Mouse (Mus musculus) layer of hippocampus, adult 9-10 months (tissue): ENCODE results near the gene Rsph9.

Source experiments
- DNase-seq: peaks from one replicate; pipeline ENCODE4 v3.0.0; 2022; ENCODE audit warnings: low spot score

The Rsph9 gene

GRCm38 (mm10) chr17:46101906-46102305 lies 42.1 kb downstream of the Rsph9 start:
- no peak for DNase-seq

DNA sequence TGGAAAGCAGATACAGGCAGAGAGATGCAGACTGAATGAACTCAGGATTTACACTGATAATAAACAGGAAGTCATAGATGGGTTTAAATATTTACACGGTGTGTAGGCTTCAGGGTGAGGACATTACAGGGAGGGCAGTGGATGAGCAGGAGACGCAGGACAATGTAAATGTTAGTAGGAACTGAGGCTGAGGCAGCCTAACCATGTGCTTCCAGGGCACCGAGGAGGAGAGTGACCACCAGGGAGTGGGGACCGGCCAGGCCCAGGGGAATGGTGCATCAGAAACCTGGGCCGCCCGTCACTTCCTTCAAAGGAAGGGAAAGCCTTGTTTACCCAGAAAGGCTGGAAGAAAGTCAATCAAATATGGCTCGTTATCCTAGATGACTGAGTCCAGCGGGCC lies 45.5 kb downstream of the Rsph9 start:
- no peak for DNase-seq

DNA sequence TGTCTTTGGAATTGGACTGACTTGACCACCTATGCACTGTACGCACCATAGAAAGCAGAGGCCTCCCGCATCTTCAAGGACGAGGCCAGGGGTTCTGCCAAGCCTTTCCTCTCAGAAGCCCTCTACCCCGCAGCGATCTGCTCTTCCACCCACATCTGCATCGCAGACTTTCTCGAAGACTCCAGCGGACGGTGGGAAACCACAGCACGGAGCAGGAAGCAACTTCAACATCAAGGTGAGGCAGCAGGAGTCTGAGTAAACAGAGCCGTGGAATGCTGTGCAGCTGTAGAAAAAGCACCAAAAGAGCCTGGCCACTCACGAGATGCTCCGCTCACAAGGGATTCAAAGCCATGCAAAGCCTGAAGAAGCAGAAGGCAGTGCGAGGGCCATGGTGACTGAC lies 52.1 kb downstream of the Rsph9 start:
- no peak for DNase-seq

- no peak for DNase-seq
These were observed 52.7 kb downstream of the Rsph9 start for GRCm38 (mm10) chr17:46091351-46091750.

DNA sequence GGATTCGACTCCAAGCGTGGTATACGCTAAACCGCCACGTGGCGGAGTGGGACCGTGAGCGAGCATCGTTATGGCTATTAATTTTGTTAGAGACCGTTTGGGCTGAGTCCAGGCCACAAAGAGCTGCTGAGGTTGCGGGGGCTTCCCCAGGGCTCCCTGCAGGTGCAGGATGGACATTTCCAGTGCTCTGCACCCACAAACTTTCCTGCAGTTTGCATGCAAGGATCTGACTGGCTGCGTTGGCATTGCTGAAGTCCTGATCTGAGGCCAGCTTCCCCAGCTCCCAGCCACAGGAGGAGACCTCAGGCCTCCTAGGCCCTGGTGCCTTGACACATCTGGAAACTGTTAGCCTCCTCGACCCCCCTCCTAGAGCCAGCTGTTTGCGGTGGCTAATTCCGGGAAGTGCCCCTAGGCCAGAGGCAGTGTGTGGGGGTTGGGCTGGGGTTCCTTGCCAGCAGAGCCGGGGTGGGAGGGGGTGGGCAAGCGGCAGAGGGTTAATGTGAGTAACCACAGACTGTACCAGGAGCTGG lies 57.6 kb downstream of the Rsph9 start:
- no peak for DNase-seq

DNA sequence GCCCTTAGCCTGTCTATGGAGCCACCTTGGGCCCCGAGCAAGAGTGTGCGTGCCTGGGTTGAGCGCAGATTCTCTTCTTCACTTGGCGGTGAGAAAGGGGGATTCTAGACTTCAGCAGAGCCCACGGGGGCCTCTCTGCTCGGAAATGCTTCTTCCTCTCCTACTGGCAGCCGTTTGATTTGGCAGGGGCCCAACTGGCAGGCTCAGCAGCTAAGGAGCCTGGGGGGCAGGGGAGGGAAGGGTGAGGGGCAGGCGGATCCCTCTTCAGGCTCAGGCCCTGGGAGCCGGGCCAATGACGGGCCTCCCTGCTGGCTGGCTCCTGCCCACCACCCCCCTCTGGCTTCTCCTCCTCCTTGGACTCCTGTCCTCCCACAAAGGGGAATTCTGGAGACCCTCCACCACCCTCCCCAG lies 59.9 kb downstream of the Rsph9 start:
- DNase-seq: peak; percentile 5

GRCm38 (mm10) chr17:46083381-46083780 lies 60.6 kb downstream of the Rsph9 start:
- DNase-seq: no peak

- no peak for DNase-seq
These were observed 62.4 kb downstream of the Rsph9 start for GRCm38 (mm10) chr17:46081657-46082056.

DNA sequence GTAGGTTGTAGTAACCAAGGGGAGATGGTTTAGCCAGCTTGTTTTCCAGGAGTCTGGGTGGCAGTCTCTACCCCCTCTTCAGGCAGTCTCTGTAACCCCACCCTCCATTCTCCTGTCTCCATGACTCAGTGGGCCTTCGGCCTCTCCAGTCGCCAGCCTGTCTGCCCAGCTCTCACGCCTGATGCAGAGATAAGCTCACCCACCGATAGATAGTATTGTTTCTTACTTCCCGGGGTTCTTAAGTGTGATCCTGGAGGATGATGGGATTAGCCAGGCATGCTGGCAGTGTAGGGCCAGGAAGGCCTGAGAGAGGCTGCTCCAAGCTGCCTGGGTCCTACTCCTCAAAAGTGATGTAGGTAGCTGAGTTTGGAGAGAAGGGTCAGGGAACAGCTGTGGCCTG lies 63.0 kb downstream of the Rsph9 start:
- no peak for DNase-seq

- no peak for DNase-seq
These were observed 63.6 kb downstream of the Rsph9 start for GRCm38 (mm10) chr17:46080388-46080787.

DNA sequence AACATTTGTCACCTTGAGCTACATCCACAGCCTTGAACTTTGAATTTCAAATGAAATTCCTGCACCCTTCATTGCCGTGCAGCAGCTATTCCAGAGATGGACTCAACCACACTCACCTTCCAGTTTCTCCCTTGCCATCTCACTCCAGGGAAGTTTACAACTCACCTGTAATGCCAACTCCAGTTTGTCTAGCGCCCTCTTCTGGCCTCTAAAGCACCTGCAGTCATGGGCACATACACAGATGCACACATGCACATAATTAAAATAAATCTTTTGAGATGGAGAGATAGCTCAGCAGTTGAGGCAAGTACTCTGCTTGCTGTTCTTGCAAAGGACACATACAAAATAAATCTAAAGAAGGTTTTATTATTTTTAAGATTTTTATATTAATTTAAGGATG lies 65.0 kb downstream of the Rsph9 start:
- no peak for DNase-seq

- no peak for DNase-seq
These were observed 66.0 kb downstream of the Rsph9 start for GRCm38 (mm10) chr17:46077921-46078534.

DNA sequence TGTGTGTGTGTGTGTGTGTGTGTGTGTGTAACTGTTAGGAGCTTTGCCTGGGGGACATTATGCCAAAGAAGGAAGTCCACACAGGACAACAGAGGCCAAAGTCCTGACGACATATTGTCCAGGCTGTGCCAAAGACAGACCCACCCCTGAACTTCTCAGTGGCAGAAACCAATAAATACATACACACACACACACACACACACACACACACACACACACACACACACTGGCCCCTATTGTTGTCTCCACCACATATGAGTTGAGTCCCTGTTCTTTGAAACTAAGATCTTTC lies 67.8 kb downstream of the Rsph9 start:
- no peak for DNase-seq

- DNase-seq: no peak
These were observed 68.3 kb downstream of the Rsph9 start for GRCm38 (mm10) chr17:46075551-46076259.

DNA sequence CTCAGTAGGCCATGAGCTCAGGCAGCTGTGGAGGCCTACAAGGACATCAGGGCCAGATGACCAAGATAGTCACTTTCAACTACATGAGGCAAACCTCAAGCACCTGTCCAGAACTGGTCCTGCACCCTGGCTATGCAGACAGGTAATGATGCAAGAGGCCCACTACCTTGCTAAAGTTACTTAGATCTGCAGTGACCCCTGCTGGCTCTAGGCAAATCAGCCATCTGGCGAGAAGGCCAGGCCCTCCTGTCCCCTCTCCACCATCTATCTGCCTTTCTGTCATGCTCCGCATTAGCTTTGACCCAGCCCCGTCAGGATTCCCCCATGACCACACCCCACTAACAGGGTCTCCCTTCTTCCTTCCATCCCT lies 68.9 kb downstream of the Rsph9 start:
- no peak for DNase-seq

DNA sequence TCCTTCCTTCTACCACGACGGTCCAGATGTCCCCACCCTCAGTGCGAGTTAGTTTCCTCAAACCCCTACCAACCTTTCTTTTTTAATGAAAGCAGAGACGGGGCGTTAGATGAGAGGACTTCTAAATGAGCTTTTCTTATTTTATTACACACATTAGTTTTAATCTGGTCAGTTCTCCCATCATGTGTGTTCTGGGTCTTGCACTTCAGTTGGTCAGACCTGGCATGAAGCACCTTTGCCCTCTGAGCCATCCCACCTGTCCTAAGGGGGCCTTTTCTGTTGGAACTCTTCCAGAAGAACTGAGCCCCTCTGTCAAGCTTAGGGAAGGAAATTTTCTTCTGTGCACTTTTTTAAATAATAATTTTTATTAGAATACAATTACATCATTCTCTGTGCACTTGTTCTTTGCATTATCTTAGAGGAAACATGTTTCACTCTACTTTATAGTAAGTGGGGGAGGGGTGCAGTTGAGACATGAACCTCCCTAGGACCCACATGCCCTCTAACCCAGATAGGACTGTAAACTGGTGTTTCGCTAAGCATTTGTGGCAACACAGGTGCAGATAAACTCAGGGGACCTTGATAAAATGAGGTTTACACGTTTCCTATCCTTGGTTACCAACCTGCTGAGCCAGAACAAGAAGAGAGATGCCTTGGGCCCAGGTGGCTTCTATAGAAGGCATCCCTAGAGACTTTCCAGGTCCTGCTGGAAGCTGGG lies 69.5 kb downstream of the Rsph9 start:
- no peak for DNase-seq

GRCm38 (mm10) chr17:46073730-46074301 lies 70.2 kb downstream of the Rsph9 start:
- DNase-seq: peak; percentile 24
